Mouse (Mus musculus) Patski (cell line): ENCODE data around the gene Spag6. TPM values are rescaled to one million over a fixed set of nuclear protein-coding genes. Genes with fewer than 3 reads are reported as not detected.

ENCODE experiments used
- ATAC-seq: fragments of 100-300 bp; one replicate; pipeline ENCODE4 v1.8.0; 2021
- CTCF ChIA-PET: fragments of 350-600 bp; sonication (Branson Sonifier 250); formaldehyde crosslinking; loops from one replicate; lab custom pipeline; 2022; ENCODE audit warnings: inconsistent platforms; lab: Charles Lee
- POLR2A ChIA-PET: fragments of 350-600 bp; sonication (Branson Sonifier 250); formaldehyde crosslinking; loops from one replicate; lab custom pipeline; 2022; ENCODE audit warnings: antibody characterized with exemption, inconsistent platforms; lab: Charles Lee
- DNase-seq: peaks from one replicate; pipeline ENCODE4 v3.0.0-alpha.2; 2011; ENCODE audit warnings: low read depth, low spot score
- H3K27me3 ChIP-seq: fragments of 371-371 bp; one replicate; pipeline ENCODE4 v1.5.1; 2021
- CTCF ChIP-seq: fragments of 100-300 bp; IDR thresholded peaks from one replicate; pipeline ENCODE4 v1.5.1; 2021
- in situ Hi-C: fragments of 300-500 bp; cut with MboI; formaldehyde crosslinking; loops from 3 replicates; pipeline ENCODE4 v1.11.1; 2018; ENCODE audit warnings: low pct_unique_long_range_greater_than_20kb, mixed read lengths
- polyA plus RNA-seq: library from polyadenylated mRNA; unstranded; gene quantifications from one replicate; pipeline ENCODE4 v1.2.3, GENCODE M21; 2021

Gene Spag6
- polyA plus RNA-seq, 1 experiment from 2014 or later: 1.7 TPM

GRCm38 (mm10) chr2:18675681-18676456 lies 18.0 kb upstream of the Spag6 start:
- CTCF ChIA-PET: no interaction called here
- TF ChIP-seq CTCF: no peak
- in situ Hi-C loops: loop anchor here (10.0 kb wide), 3 partner anchors 89 to 621 kb away; partner anchors contain the start of genes 4930426L09Rik, Mllt10 and Pip4k2a
- no peak for ATAC-seq
- POLR2A ChIA-PET: interaction anchor here (0.6 to 1.1 kb wide), 2 partner anchors 16 to 283 kb away, joined by 3 to 7 read pairs; partner anchors contain the start of gene Dnajc1
- DNase-seq: no peak
- H3K27me3 ChIP-seq: no peaks in the 10 kb centered on the region

- no peak for DNase-seq
- peak; percentile 40 for ATAC-seq
- ChIA-PET CTCF (no interaction called here), POLR2A (interaction anchor here (1.1 kb wide), 1 partner anchor 284 kb away, joined by 7 read pairs; the partner anchor contains the start of gene Dnajc1)
- TF ChIP-seq CTCF: no peak
- H3K27me3 ChIP-seq: no peaks in the 10 kb centered on the region
- in situ Hi-C loops: loop anchor here (10.0 kb wide), 3 partner anchors 88 to 622 kb away; partner anchors contain the start of genes 4930426L09Rik, Mllt10 and Pip4k2a
Measured at GRCm38 (mm10) chr2:18676457-18676935, 17.3 kb upstream of the Spag6 start.

GRCm38 (mm10) chr2:18676936-18677491 lies 16.8 kb upstream of the Spag6 start, which contains the start of gene Bmi1:
Gene Bmi1 (plus strand): TSS chr2:18677018.
- ChIA-PET CTCF (no interaction called here), POLR2A (no interaction called here)
- DNase-seq (no peak), ATAC-seq (peak; percentile 41)
- in situ Hi-C loops: loop anchor here (10.0 kb wide), 3 partner anchors 88 to 622 kb away; partner anchors contain the start of genes 4930426L09Rik, Mllt10 and Pip4k2a
- no peak for TF ChIP-seq CTCF
- H3K27me3 ChIP-seq: no peaks in the 10 kb centered on the region

GRCm38 (mm10) chr2:18677631-18678471 lies 16.0 kb upstream of the Spag6 start:
- POLR2A ChIA-PET: interaction anchor here (1.1 to 1.3 kb wide), 2 partner anchors 15 to 89 kb away, joined by 5 to 7 read pairs; partner anchors contain the start of gene Spag6
- in situ Hi-C loops: loop anchor here (10.0 kb wide), 3 partner anchors 87 to 623 kb away; partner anchors contain the start of genes 4930426L09Rik, Mllt10 and Pip4k2a
- DNase-seq (no peak), ATAC-seq (peak; percentile 10)
- H3K27me3 ChIP-seq: no peaks in the 10 kb centered on the region
- CTCF ChIA-PET: no interaction called here
- no peak for TF ChIP-seq CTCF

- in situ Hi-C loops: loop anchor here (10.0 kb wide), 3 partner anchors 85 to 625 kb away; partner anchors contain the start of genes 4930426L09Rik, Mllt10 and Pip4k2a
- POLR2A ChIA-PET: no interaction called here
- TF ChIP-seq CTCF: no peak
- ATAC-seq (no peak), DNase-seq (no peak)
- no peaks in the 10 kb centered on the region for H3K27me3 ChIP-seq
- CTCF ChIA-PET: no interaction called here
Measured at GRCm38 (mm10) chr2:18679701-18680100, 14.1 kb upstream of the Spag6 start.

GRCm38 (mm10) chr2:18680501-18680900 lies 13.3 kb upstream of the Spag6 start:
- no peaks in the 10 kb centered on the region for H3K27me3 ChIP-seq
- DNase-seq: no peak
- no peak for TF ChIP-seq CTCF
- CTCF ChIA-PET: no interaction called here
- in situ Hi-C loops: no loop called here
- no peak for ATAC-seq
- POLR2A ChIA-PET: no interaction called here

- CTCF ChIA-PET: no interaction called here
- POLR2A ChIA-PET: no interaction called here
- DNase-seq (no peak), ATAC-seq (no peak)
- H3K27me3 ChIP-seq: no peaks in the 10 kb centered on the region
- no peak for TF ChIP-seq CTCF
- in situ Hi-C loops: no loop called here
Measured at GRCm38 (mm10) chr2:18680961-18681360, 12.9 kb upstream of the Spag6 start.

- ChIA-PET CTCF (no interaction called here), POLR2A (no interaction called here)
- TF ChIP-seq CTCF: no peak
- in situ Hi-C loops: no loop called here
- DNase-seq: no peak
- ATAC-seq: no peak
- H3K27me3 ChIP-seq: no peaks in the 10 kb centered on the region
Measured at GRCm38 (mm10) chr2:18684062-18684461, 9.8 kb upstream of the Spag6 start.

GRCm38 (mm10) chr2:18686386-18686785 lies 7.4 kb upstream of the Spag6 start:
- DNase-seq (no peak), ATAC-seq (no peak)
- in situ Hi-C loops: no loop called here
- no peak for TF ChIP-seq CTCF
- CTCF ChIA-PET: no interaction called here
- H3K27me3 ChIP-seq: no peaks in the 10 kb centered on the region
- POLR2A ChIA-PET: no interaction called here
